Mouse (Mus musculus) hindbrain, embryonic 15.5 days (tissue): ENCODE measurements around the gene Gm11273. TPM values are rescaled to one million over a fixed set of nuclear protein-coding genes. Genes with fewer than 3 reads are reported as not detected.
"Not testable (repeated sequence)": the region's sequence is repeated elsewhere in the genome, so short reads cannot be mapped to it uniquely, and the experiment has no call there.

Experiments
- ATAC-seq: fragments of 200-750 bp; cut with Nextera tagmentation; 2 replicates; pipeline ENCODE4 v1.8.0; 2017; ENCODE audit warnings: low read depth, moderate number of reproducible peaks, moderate TSS enrichment; ENCODE audit not compliant: low FRiP score
- H3K27ac ChIP-seq: fragments of 300-500 bp; sonication (generic); replicated peaks from 2 replicates; pipeline ENCODE4 v1.5.1; 2015; ENCODE audit warnings: mild to moderate bottlenecking, inconsistent platforms
- H3K27me3 ChIP-seq: fragments of 300-500 bp; sonication (generic); 2 replicates; pipeline ENCODE4 v1.6.1; 2015; ENCODE audit warnings: control low read depth, inconsistent platforms
- H3K36me3 ChIP-seq: fragments of 300-500 bp; sonication (generic); 2 replicates; pipeline ENCODE4 v1.6.1; 2015; ENCODE audit warnings: control low read depth, inconsistent platforms
- H3K4me1 ChIP-seq: fragments of 300-500 bp; sonication (generic); replicated peaks from 2 replicates; pipeline ENCODE4 v1.6.1; 2015; ENCODE audit warnings: control low read depth, inconsistent platforms
- H3K4me2 ChIP-seq: fragments of 300-500 bp; sonication (generic); 2 replicates; pipeline ENCODE4 v1.6.1; 2015; ENCODE audit warnings: moderate library complexity, mild to moderate bottlenecking, inconsistent platforms
- H3K4me3 ChIP-seq: fragments of 300-500 bp; sonication (generic); 2 replicates; pipeline ENCODE4 v1.5.1; 2015; ENCODE audit warnings: mild to moderate bottlenecking, inconsistent platforms
- H3K9ac ChIP-seq: fragments of 300-500 bp; sonication (generic); 2 replicates; pipeline ENCODE4 v1.6.1; 2015; ENCODE audit warnings: inconsistent platforms
- H3K9me3 ChIP-seq: fragments of 300-500 bp; sonication (generic); 2 replicates; pipeline ENCODE4 v1.6.1; 2016; ENCODE audit warnings: control low read depth, inconsistent platforms
- WGBS: fragments of 180-500 bp; shearing (Covaris S2); methylation state at CpG from one replicate; pipeline ENCODE4 v1.1.7; 2015; 5-methylcytosine and 5-hydroxymethylcytosine counted together
- polyA plus RNA-seq: library from polyadenylated mRNA; unstranded; fragments of >200 nt; fragmentation: Nextera tagmentation; extraction: Ambion mirVana; gene quantifications from 2 replicates; pipeline ENCODE4 v1.2.1, GENCODE M21; 2015

Gm11273 gene
- 8.8 and 11.9 TPM in 2 replicates for polyA plus RNA-seq

GRCm38 (mm10) chr13:21501182-21501581, at the start of gene Gm11273:
Gm11273 (minus strand) TSS chr13:21501418.
- 92% methylated on average over 17 of the region's 17 CpGs for WGBS
- not testable (repeated sequence) for ATAC-seq, H3K27ac ChIP-seq

GRCm38 (mm10) chr13:21550416-21551110, 49.3 kb upstream of the Gm11273 start:
- Histone ChIP-seq H3K27me3 (no peaks in the 10 kb centered on the region), H3K27ac (no peak overlapping the region), H3K4me3 (no peak overlapping the region), H3K4me2 (no peak overlapping the region), H3K9ac (no peak overlapping the region), H3K9me3 (no peaks in the 10 kb centered on the region), H3K36me3 (no peaks in the 10 kb centered on the region), H3K4me1 (no peaks in the 10 kb centered on the region)
- 52% methylated on average over 3 of the region's 3 CpGs for WGBS
- no peak for ATAC-seq

More at GRCm38 (mm10) chr13:21501182-21501581, at the start of gene Gm11273:
- not testable (repeated sequence) for H3K27me3 ChIP-seq, H3K9me3 ChIP-seq, H3K4me1 ChIP-seq, H3K36me3 ChIP-seq, H3K9ac ChIP-seq, H3K4me3 ChIP-seq, H3K4me2 ChIP-seq

- no peak overlapping the region for H3K4me2 ChIP-seq
- H3K4me1 ChIP-seq, result no peaks in the 10 kb centered on the region
- no peak overlapping the region for H3K27ac ChIP-seq
- ATAC-seq, result no peak
- no peaks in the 10 kb centered on the region for H3K27me3 ChIP-seq
- H3K4me3 ChIP-seq, result no peak overlapping the region
- H3K9ac ChIP-seq, result no peak overlapping the region
- no peaks in the 10 kb centered on the region for H3K36me3 ChIP-seq
- H3K9me3 ChIP-seq, result no peaks in the 10 kb centered on the region
- 90% methylated on average over 3 of the region's 3 CpGs for WGBS
These were observed 48.3 kb upstream of the Gm11273 start for GRCm38 (mm10) chr13:21549487-21549886.

GRCm38 (mm10) chr13:21542708-21543107, 41.5 kb upstream of the Gm11273 start, which contains the start of gene Olfr1366:
Olfr1366 (minus strand) TSS chr13:21542808.
- Histone ChIP-seq H3K9ac (no peak within 1 kb of the TSS), H3K4me3 (no peak within 1 kb of the TSS), H3K9me3 (no peaks in the 10 kb centered on the region), H3K4me1 (no peaks in the 10 kb centered on the region), H3K27ac (no peak within 1 kb of the TSS), H3K27me3 (no peaks in the 10 kb centered on the region), H3K4me2 (no peak within 1 kb of the TSS), H3K36me3 (no peaks in the 10 kb centered on the region)
- 88% methylated on average over 1 of the region's 1 CpGs for WGBS
- no peak for ATAC-seq

- no peaks in the 10 kb centered on the region for H3K27me3 ChIP-seq
These were observed 29.6 kb upstream of the Gm11273 start, which contains the start of gene Zkscan8 for GRCm38 (mm10) chr13:21530781-21531201. Zkscan8 (minus strand) TSS chr13:21531120.

GRCm38 (mm10) chr13:21530136-21530535, 28.9 kb upstream of the Gm11273 start:
- Histone ChIP-seq H3K27ac (no peak overlapping the region), H3K4me1 (peaks cover 10% of the 10 kb centered on the region), H3K36me3 (peaks cover 15% of the 10 kb centered on the region), H3K9ac (no peak overlapping the region), H3K27me3 (no peaks in the 10 kb centered on the region), H3K9me3 (no peaks in the 10 kb centered on the region), H3K4me2 (peak overlapping the region; percentile 79), H3K4me3 (peak overlapping the region; percentile 81)
- WGBS, result 52% methylated on average over 7 of the region's 7 CpGs
- no peak for ATAC-seq

More at GRCm38 (mm10) chr13:21530781-21531201, 29.6 kb upstream of the Gm11273 start, which contains the start of gene Zkscan8:
- H3K4me3 ChIP-seq, result peak within 1 kb of the TSS; percentile 81
- peak within 1 kb of the TSS; percentile 79 for H3K4me2 ChIP-seq
- peaks cover 10% of the 10 kb centered on the region for H3K36me3 ChIP-seq
- peak within 1 kb of the TSS; percentile 93 for H3K9ac ChIP-seq
- ATAC-seq, result peak; percentile 100
- under 1% methylated on average over 39 of the region's 39 CpGs for WGBS
- H3K9me3 ChIP-seq, result no peaks in the 10 kb centered on the region
- peak within 1 kb of the TSS; percentile 87 for H3K27ac ChIP-seq
- H3K4me1 ChIP-seq, result peaks cover 10% of the 10 kb centered on the region

GRCm38 (mm10) chr13:21506221-21506649, 5.0 kb upstream of the Gm11273 start:
- Histone ChIP-seq H3K9me3 (no peaks in the 10 kb centered on the region), H3K4me3 (peak overlapping the region; percentile 55), H3K4me2 (peak overlapping the region; percentile 55), H3K27me3 (no peaks in the 10 kb centered on the region), H3K27ac (peak overlapping the region; percentile 80), H3K9ac (peak overlapping the region; percentile 55), H3K4me1 (peaks cover 2% of the 10 kb centered on the region; the same call in 1 of the 2 replicates), H3K36me3 (no peaks in the 10 kb centered on the region)
- peak; percentile 100 for ATAC-seq
- under 1% methylated on average over 21 of the region's 21 CpGs for WGBS

GRCm38 (mm10) chr13:21502296-21502695, 1.1 kb upstream of the Gm11273 start:
- ATAC-seq, result no peak
- H3K4me3 ChIP-seq, result no peak overlapping the region

GRCm38 (mm10) chr13:21495080-21495479, 6.1 kb downstream of the Gm11273 start, which contains the start of gene AK157302:
AK157302 (plus strand) TSS chr13:21495223.
- H3K4me1 ChIP-seq, result no peaks in the 10 kb centered on the region
- no peak for ATAC-seq
- H3K4me3 ChIP-seq, result no peak within 1 kb of the TSS
- H3K9me3 ChIP-seq, result no peaks in the 10 kb centered on the region
- H3K27ac ChIP-seq, result no peak within 1 kb of the TSS
- no peaks in the 10 kb centered on the region for H3K36me3 ChIP-seq
- H3K9ac ChIP-seq, result no peak within 1 kb of the TSS
- H3K27me3 ChIP-seq, result no peaks in the 10 kb centered on the region
- H3K4me2 ChIP-seq, result no peak within 1 kb of the TSS
- WGBS, result 95% methylated on average over 21 of the region's 21 CpGs

More at GRCm38 (mm10) chr13:21502296-21502695, 1.1 kb upstream of the Gm11273 start:
- Histone ChIP-seq H3K36me3 (no peaks in the 10 kb centered on the region), H3K9me3 (no peaks in the 10 kb centered on the region), H3K9ac (no peak overlapping the region), H3K27ac (no peak overlapping the region), H3K4me2 (no peak overlapping the region), H3K4me1 (peaks cover 2% of the 10 kb centered on the region; the same call in 1 of the 2 replicates), H3K27me3 (no peaks in the 10 kb centered on the region)
- whole genome bisulfite sequencing, result 88% methylated on average over 5 of the region's 5 CpGs

GRCm38 (mm10) chr13:21492847-21493246, 8.4 kb downstream of the Gm11273 start:
- H3K9me3 ChIP-seq, result no peaks in the 10 kb centered on the region
- no peak for ATAC-seq
- H3K9ac ChIP-seq, result no peak overlapping the region
- H3K4me3 ChIP-seq, result no peak overlapping the region
- WGBS, result 95% methylated on average over 5 of the region's 5 CpGs
- no peaks in the 10 kb centered on the region for H3K4me1 ChIP-seq
- 0 out of 2 replicates have a peak, but pooled peaks cover 1% of the 10 kb centered on the region for H3K36me3 ChIP-seq
- H3K27me3 ChIP-seq, result no peaks in the 10 kb centered on the region
- no peak overlapping the region for H3K4me2 ChIP-seq
- no peak overlapping the region for H3K27ac ChIP-seq

- WGBS, result 94% methylated on average over 1 of the region's 1 CpGs
- Histone ChIP-seq H3K4me1 (no peaks in the 10 kb centered on the region), H3K9ac (no peak overlapping the region), H3K36me3 (peaks cover 42% of the 10 kb centered on the region), H3K27ac (no peak overlapping the region), H3K27me3 (no peaks in the 10 kb centered on the region), H3K4me2 (no peak overlapping the region), H3K4me3 (no peak overlapping the region), H3K9me3 (0 out of 2 replicates have a peak, but pooled peaks cover 5% of the 10 kb centered on the region)
- no peak for ATAC-seq
These were observed 14.3 kb downstream of the Gm11273 start for GRCm38 (mm10) chr13:21486881-21487280.
